Mouse (Mus musculus) stomach, embryonic 16.5 days (tissue): ENCODE measurements around the gene Nudt5. TPM values are rescaled to one million over a fixed set of nuclear protein-coding genes. Genes with fewer than 3 reads are reported as not detected.

Experiments
- ATAC-seq: fragments of 200-750 bp; cut with Nextera tagmentation; 2 replicates; pipeline ENCODE4 v1.8.0; 2017; ENCODE audit warnings: moderate number of reproducible peaks, moderate TSS enrichment; ENCODE audit not compliant: insufficient read depth, low FRiP score
- H3K27ac ChIP-seq: fragments of 300-500 bp; sonication (generic); 2 replicates; pipeline ENCODE4 v1.5.1; 2014; ENCODE audit warnings: low read length
- H3K27me3 ChIP-seq: fragments of 300-500 bp; sonication (generic); 2 replicates; pipeline ENCODE4 v1.6.1; 2014; ENCODE audit warnings: low read length, control low read depth, mixed read lengths; ENCODE audit not compliant: control insufficient read depth, insufficient read depth
- H3K36me3 ChIP-seq: fragments of 300-500 bp; sonication (generic); 2 replicates; pipeline ENCODE4 v1.6.1; 2014; ENCODE audit warnings: low read length; ENCODE audit not compliant: control insufficient read depth, insufficient read depth
- H3K4me1 ChIP-seq: fragments of 300-500 bp; sonication (generic); 2 replicates; pipeline ENCODE4 v1.6.1; 2014; ENCODE audit warnings: low read length, control low read depth, mixed read lengths; ENCODE audit not compliant: control insufficient read depth, insufficient read depth
- H3K4me2 ChIP-seq: fragments of 300-500 bp; sonication (generic); 2 replicates; pipeline ENCODE4 v1.6.1; 2014; ENCODE audit warnings: low read depth, low read length, mixed read lengths
- H3K4me3 ChIP-seq: fragments of 300-500 bp; sonication (generic); replicated peaks from 2 replicates; pipeline ENCODE4 v1.5.1; 2014; ENCODE audit warnings: mild to moderate bottlenecking, low read length
- H3K9ac ChIP-seq: fragments of 300-500 bp; sonication (generic); 2 replicates; pipeline ENCODE4 v1.6.1; 2014; ENCODE audit warnings: low read length
- H3K9me3 ChIP-seq: fragments of 300-500 bp; sonication (generic); replicated peaks from 2 replicates; pipeline ENCODE4 v1.6.1; 2016; ENCODE audit warnings: low read length, control low read depth; ENCODE audit not compliant: control insufficient read depth
- WGBS: fragments of 180-500 bp; shearing (Covaris S2); extraction: QIAGEN DNeasy Blood & Tissue Kit; methylation state at CpG from one replicate; pipeline ENCODE4 v1.1.7; 2014; 5-methylcytosine and 5-hydroxymethylcytosine counted together
- polyA plus RNA-seq: library from polyadenylated mRNA; unstranded; fragments of >200 nt; fragmentation: Nextera tagmentation; extraction: Ambion mirVana; gene quantifications from 2 replicates; pipeline ENCODE4 v1.2.1, GENCODE M21; 2015

Gene Nudt5
- polyA plus RNA-seq, 1 experiment from 2014 or later: 69.7 TPM

DNA sequence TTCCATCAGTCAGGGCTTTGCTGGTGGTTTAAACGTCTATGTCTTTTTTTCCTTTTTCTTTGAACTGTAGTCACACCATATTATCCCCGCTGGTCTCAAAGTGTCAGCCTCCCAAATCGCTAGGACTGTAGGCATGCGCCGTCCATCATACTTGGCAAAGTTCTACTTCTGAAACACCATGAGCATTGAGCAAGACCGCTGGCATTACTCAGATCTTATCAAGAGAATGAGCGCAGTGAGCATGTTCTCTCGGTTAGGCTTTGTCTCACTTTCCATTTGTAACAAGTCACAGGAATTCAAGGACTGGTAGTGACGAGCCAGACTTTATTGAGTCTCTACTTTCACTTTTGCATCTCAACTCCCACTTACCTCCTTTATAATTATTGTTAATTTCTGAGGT is 6.3 kb downstream of the Nudt5 start:
- 91% methylated on average over 9 of the region's 9 CpGs for WGBS
- no peak overlapping the region for H3K4me3 ChIP-seq
- ATAC-seq: no peak
- no peak overlapping the region for H3K9ac ChIP-seq
- no peaks in the 10 kb centered on the region for H3K27me3 ChIP-seq
- H3K4me2 ChIP-seq: no peak overlapping the region
- no peak overlapping the region for H3K27ac ChIP-seq
- H3K9me3 ChIP-seq: no peaks in the 10 kb centered on the region
- peaks cover 15% of the 10 kb centered on the region for H3K4me1 ChIP-seq
- H3K36me3 ChIP-seq: 0 out of 2 replicates have a peak, but pooled peaks cover 2% of the 10 kb centered on the region

DNA sequence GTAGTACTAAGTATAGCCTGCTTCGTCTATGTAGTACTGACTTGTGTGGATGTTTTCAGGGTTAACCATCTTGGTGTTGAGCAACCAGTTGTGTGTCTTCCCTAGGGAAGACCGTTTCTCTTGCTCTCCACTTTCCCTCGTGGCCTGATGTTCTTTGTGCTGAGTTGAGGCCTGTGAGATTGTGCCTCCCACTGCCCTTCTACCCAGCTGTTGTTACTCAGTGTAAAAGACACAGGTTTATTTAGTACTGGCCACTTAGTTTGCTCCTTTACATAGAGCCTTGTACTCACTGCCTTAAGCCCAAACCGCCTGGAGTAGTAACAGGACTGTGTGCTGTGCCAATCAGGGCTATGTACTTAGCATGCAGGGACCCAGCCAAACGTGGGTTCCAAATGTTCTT is 7.0 kb downstream of the Nudt5 start:
- Histone ChIP-seq H3K9ac (no peak overlapping the region), H3K4me2 (no peak overlapping the region), H3K9me3 (no peaks in the 10 kb centered on the region), H3K36me3 (0 out of 2 replicates have a peak, but pooled peaks cover 2% of the 10 kb centered on the region), H3K4me3 (no peak overlapping the region), H3K27me3 (no peaks in the 10 kb centered on the region), H3K27ac (no peak overlapping the region), H3K4me1 (peaks cover 9% of the 10 kb centered on the region)
- WGBS: 70% methylated on average over 5 of the region's 5 CpGs
- ATAC-seq: no peak

DNA sequence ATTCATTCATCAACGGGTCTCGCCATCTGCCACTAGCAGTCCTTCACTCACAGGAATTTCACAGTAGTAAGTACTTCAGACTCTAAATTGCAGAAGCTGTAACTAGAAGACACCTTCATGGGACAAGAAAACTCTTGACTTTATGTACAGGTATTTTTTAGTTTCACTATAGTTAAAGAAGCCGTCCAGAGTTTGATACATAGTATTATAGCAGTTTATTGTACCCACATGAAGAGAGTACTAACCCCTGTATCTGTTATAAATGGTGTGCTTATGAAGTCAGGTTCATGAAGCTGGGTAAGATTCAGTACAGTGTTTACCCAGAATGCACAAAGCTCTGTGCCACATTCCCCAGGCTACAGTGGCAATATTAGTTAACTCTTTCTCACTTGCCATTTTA is 18.0 kb downstream of the Nudt5 start, which contains the start of gene Gm13199:
Gene Gm13199 (minus strand): TSS at position 101 of the 400 bp plus-strand sequence.
- no peak within 1 kb of the TSS for H3K27ac ChIP-seq
- no peaks in the 10 kb centered on the region for H3K4me1 ChIP-seq
- 92% methylated on average over 3 of the region's 3 CpGs for WGBS
- no peak for ATAC-seq
- H3K4me3 ChIP-seq: no peak within 1 kb of the TSS
- peaks cover 23% of the 10 kb centered on the region; the same call in 1 of the 2 replicates for H3K36me3 ChIP-seq
- H3K27me3 ChIP-seq: no peaks in the 10 kb centered on the region
- no peak within 1 kb of the TSS for H3K4me2 ChIP-seq
- no peaks in the 10 kb centered on the region for H3K9me3 ChIP-seq
- no peak within 1 kb of the TSS for H3K9ac ChIP-seq

- H3K4me3 ChIP-seq: no peak overlapping the region
- no peaks in the 10 kb centered on the region for H3K27me3 ChIP-seq
- no peak overlapping the region for H3K27ac ChIP-seq
- 87% methylated on average over 2 of the region's 2 CpGs for WGBS
- H3K36me3 ChIP-seq: peaks cover 23% of the 10 kb centered on the region
- H3K9ac ChIP-seq: no peak overlapping the region
- no peak overlapping the region for H3K4me2 ChIP-seq
- ATAC-seq: no peak
- no peaks in the 10 kb centered on the region for H3K4me1 ChIP-seq
- H3K9me3 ChIP-seq: no peaks in the 10 kb centered on the region
These were observed 22.9 kb downstream of the Nudt5 start for GRCm38 (mm10) chr2:5867681-5868080.

DNA sequence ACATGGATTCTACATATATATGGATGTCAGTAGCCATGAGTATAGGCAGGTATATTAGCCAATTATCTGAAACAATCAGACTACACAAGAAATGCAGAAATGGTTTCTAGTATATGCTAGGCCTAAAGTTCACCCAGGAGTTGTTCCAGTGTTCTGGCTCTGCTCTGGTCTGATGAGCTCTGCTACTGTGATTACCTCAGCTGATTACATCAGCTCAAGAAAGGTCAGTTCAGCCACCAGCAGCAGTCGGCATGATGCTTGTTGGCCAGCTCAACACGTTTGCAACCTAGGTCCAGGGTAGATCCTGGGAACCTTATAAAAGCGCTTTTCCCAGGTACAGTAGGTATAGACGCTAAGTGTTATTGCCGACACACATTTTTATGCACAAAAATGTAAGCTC is 24.9 kb downstream of the Nudt5 start:
- no peak overlapping the region for H3K4me3 ChIP-seq
- no peak for ATAC-seq
- H3K36me3 ChIP-seq: peaks cover 19% of the 10 kb centered on the region; the same call in 1 of the 2 replicates
- no peak overlapping the region for H3K27ac ChIP-seq
- H3K9me3 ChIP-seq: no peaks in the 10 kb centered on the region
- H3K4me2 ChIP-seq: no peak overlapping the region
- H3K9ac ChIP-seq: no peak overlapping the region
- H3K4me1 ChIP-seq: no peaks in the 10 kb centered on the region
- 89% methylated on average over 5 of the region's 5 CpGs for WGBS
- H3K27me3 ChIP-seq: no peaks in the 10 kb centered on the region

GRCm38 (mm10) chr2:5877446-5877845 is 32.6 kb downstream of the Nudt5 start:
- no peak for ATAC-seq
- WGBS: 69% methylated on average over 3 of the region's 3 CpGs
- Histone ChIP-seq H3K9ac (no peak overlapping the region), H3K4me1 (no peaks in the 10 kb centered on the region), H3K36me3 (peaks cover 15% of the 10 kb centered on the region; the same call in 1 of the 2 replicates), H3K4me3 (no peak overlapping the region), H3K9me3 (no peaks in the 10 kb centered on the region), H3K27ac (no peak overlapping the region), H3K4me2 (no peak overlapping the region), H3K27me3 (no peaks in the 10 kb centered on the region)

- WGBS: 83% methylated on average over 5 of the region's 5 CpGs
These were observed 44.0 kb downstream of the Nudt5 start for GRCm38 (mm10) chr2:5888865-5889264.

DNA sequence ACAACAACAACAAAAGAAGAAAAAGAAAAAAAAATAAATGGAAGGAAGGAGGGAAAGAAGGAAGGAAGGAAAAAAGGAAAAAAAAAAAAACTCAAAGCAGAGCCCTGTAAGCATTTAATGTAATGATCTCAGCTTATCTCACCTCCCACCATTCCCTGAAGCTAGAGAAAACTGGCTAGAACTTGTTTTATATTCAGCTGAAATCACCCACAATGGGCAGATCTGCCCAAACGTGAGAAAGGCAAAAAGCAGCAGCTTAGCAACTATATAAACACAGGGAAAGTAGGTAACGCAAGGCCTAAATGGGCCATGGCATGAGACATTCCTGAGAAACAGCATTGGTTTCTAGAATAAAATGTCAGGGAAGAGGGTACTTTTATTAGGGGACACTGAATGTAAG is 44.6 kb downstream of the Nudt5 start:
- no peak overlapping the region for H3K4me3 ChIP-seq
- no peak overlapping the region for H3K9ac ChIP-seq
- H3K9me3 ChIP-seq: no peaks in the 10 kb centered on the region
- H3K27ac ChIP-seq: peak overlapping the region; percentile 38
- no peaks in the 10 kb centered on the region for H3K27me3 ChIP-seq
- H3K4me2 ChIP-seq: no peak overlapping the region
- 0 out of 2 replicates have a peak, but pooled peaks cover 8% of the 10 kb centered on the region for H3K4me1 ChIP-seq
- WGBS: 49% methylated on average over 2 of the region's 2 CpGs
- no peak for ATAC-seq
- H3K36me3 ChIP-seq: no peaks in the 10 kb centered on the region; the same call in 1 of the 2 replicates

More at GRCm38 (mm10) chr2:5888865-5889264, 44.0 kb downstream of the Nudt5 start:
- Histone ChIP-seq H3K4me2 (no peak overlapping the region), H3K4me1 (0 out of 2 replicates have a peak, but pooled peaks cover 5% of the 10 kb centered on the region), H3K9ac (no peak overlapping the region), H3K36me3 (no peaks in the 10 kb centered on the region; the same call in 1 of the 2 replicates), H3K27ac (no peak overlapping the region), H3K27me3 (no peaks in the 10 kb centered on the region), H3K4me3 (no peak overlapping the region), H3K9me3 (no peaks in the 10 kb centered on the region)
- no peak for ATAC-seq

GRCm38 (mm10) chr2:5894296-5894695 is 49.5 kb downstream of the Nudt5 start:
- Histone ChIP-seq H3K36me3 (no peaks in the 10 kb centered on the region), H3K4me1 (0 out of 2 replicates have a peak, but pooled peaks cover 8% of the 10 kb centered on the region), H3K27ac (peak overlapping the region; percentile 10), H3K4me3 (peak overlapping the region; percentile 90), H3K4me2 (peak overlapping the region; percentile 63), H3K9ac (peak overlapping the region; percentile 95), H3K9me3 (no peaks in the 10 kb centered on the region), H3K27me3 (no peaks in the 10 kb centered on the region)
- WGBS: 20% methylated on average over 11 of the region's 11 CpGs
- no peak for ATAC-seq
